Mouse (Mus musculus): ENCODE data around the gene Ncoa3.

Gene Ncoa3

GRCm38 (mm10) chr2:165969961-165970360, 22.5 kb upstream of the Ncoa3 start:
- DNase-seq (ENCODE audit: extremely low spot score, low read depth, low spot score) = no peak

- no peak for DNase-seq (ENCODE audit: extremely low spot score, low read depth, low spot score)
Observed at GRCm38 (mm10) chr2:165970767-165971166, 21.7 kb upstream of the Ncoa3 start.

GRCm38 (mm10) chr2:165974383-165974782, 18.1 kb upstream of the Ncoa3 start:
- DNase-seq (ENCODE audit: extremely low spot score, low read depth, low spot score) = no peak

- DNase-seq (ENCODE audit: extremely low spot score, low read depth, low spot score) = no peak
Observed at GRCm38 (mm10) chr2:165976186-165976585, 16.2 kb upstream of the Ncoa3 start.

- no peak for DNase-seq (ENCODE audit: extremely low spot score, low read depth, low spot score)
Observed at GRCm38 (mm10) chr2:165976874-165977273, 15.6 kb upstream of the Ncoa3 start.

- no peak for DNase-seq (ENCODE audit: extremely low spot score, low read depth, low spot score)
Observed at GRCm38 (mm10) chr2:165978119-165978518, 14.3 kb upstream of the Ncoa3 start.

- DNase-seq (ENCODE audit: extremely low spot score, low read depth, low spot score) = no peak
Observed at GRCm38 (mm10) chr2:165981248-165981977, 11.0 kb upstream of the Ncoa3 start.

GRCm38 (mm10) chr2:165982512-165983389, 9.7 kb upstream of the Ncoa3 start:
- DNase-seq (ENCODE audit: extremely low spot score, low read depth, low spot score) = no peak

- DNase-seq (ENCODE audit: extremely low spot score, low read depth, low spot score) = no peak
Observed at GRCm38 (mm10) chr2:165984318-165984717, 8.1 kb upstream of the Ncoa3 start.

GRCm38 (mm10) chr2:165984891-165985290, 7.5 kb upstream of the Ncoa3 start:
- no peak for DNase-seq (ENCODE audit: extremely low spot score, low read depth, low spot score)

GRCm38 (mm10) chr2:165985581-165985980, 6.9 kb upstream of the Ncoa3 start:
- no peak for DNase-seq (ENCODE audit: extremely low spot score, low read depth, low spot score)

GRCm38 (mm10) chr2:165986921-165987453, 5.4 kb upstream of the Ncoa3 start:
- no peak for DNase-seq (ENCODE audit: extremely low spot score, low read depth, low spot score)

- DNase-seq (ENCODE audit: extremely low spot score, low read depth, low spot score) = no peak
Observed at GRCm38 (mm10) chr2:165993173-165993900, 901 bp downstream of the Ncoa3 start.

GRCm38 (mm10) chr2:165994341-165994740, 1.9 kb downstream of the Ncoa3 start:
- DNase-seq (ENCODE audit: extremely low spot score, low read depth, low spot score) = no peak

GRCm38 (mm10) chr2:165995711-165996110, 3.3 kb downstream of the Ncoa3 start:
- no peak for DNase-seq (ENCODE audit: extremely low spot score, low read depth, low spot score)

- no peak for DNase-seq (ENCODE audit: extremely low spot score, low read depth, low spot score)
Observed at GRCm38 (mm10) chr2:165996130-165996529, 3.7 kb downstream of the Ncoa3 start.

GRCm38 (mm10) chr2:165997256-165997967, 5.0 kb downstream of the Ncoa3 start:
- DNase-seq (ENCODE audit: extremely low spot score, low read depth, low spot score) = no peak

- no peak for DNase-seq (ENCODE audit: extremely low spot score, low read depth, low spot score)
Observed at GRCm38 (mm10) chr2:165998969-165999368, 6.5 kb downstream of the Ncoa3 start.

GRCm38 (mm10) chr2:165999790-166000189, 7.4 kb downstream of the Ncoa3 start:
- no peak for DNase-seq (ENCODE audit: extremely low spot score, low read depth, low spot score)

GRCm38 (mm10) chr2:166000242-166000641, 7.8 kb downstream of the Ncoa3 start:
- no peak for DNase-seq (ENCODE audit: extremely low spot score, low read depth, low spot score)

- no peak for DNase-seq (ENCODE audit: extremely low spot score, low read depth, low spot score)
Observed at GRCm38 (mm10) chr2:166000769-166001168, 8.3 kb downstream of the Ncoa3 start.
